Mouse (Mus musculus) frontal cortex, adult (tissue): Measurements from ENCODE around the gene Taco1.
"Not testable (repeated sequence)": the region's sequence is repeated elsewhere in the genome, so short reads cannot be mapped to it uniquely, and the experiment has no call there.

Experiments used
- ATAC-seq: cut with Nextera tagmentation; 2 replicates; pipeline ENCODE4 v1.9.2; 2017; ENCODE audit warnings: mild to moderate bottlenecking, moderate library complexity, mixed read lengths; ENCODE audit not compliant: low TSS enrichment

Gene Taco1

GRCm38 (mm10) chr11:106061311-106061710 lies 4.5 kb upstream of the Taco1 start:
- ATAC-seq = no peak

GRCm38 (mm10) chr11:106063756-106064155 lies 2.1 kb upstream of the Taco1 start:
- ATAC-seq = peak; percentile 38

- no peak for ATAC-seq
These were observed 563 bp upstream of the Taco1 start for GRCm38 (mm10) chr11:106065073-106065922.

GRCm38 (mm10) chr11:106066616-106067015 lies 755 bp downstream of the Taco1 start:
- ATAC-seq = not testable (repeated sequence)

DNA sequence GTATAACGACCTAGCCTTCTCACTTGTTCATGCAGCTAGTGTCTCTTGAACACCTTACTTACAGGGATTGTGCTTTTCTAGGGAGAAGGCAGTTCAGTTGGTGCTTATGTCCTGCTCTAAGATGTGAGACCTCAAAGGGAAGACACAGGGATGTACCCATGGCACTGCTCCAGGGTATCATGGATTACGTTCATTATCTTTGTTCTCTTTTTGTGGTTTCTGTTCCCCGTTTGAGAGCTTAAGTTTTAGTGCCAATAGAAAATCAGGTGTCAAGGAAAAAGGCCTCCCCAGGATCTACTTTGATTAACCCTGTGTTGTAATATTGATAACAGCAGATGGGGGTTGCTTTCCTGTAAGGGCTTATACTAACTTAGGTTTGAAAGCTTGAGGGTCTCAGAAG lies 7.9 kb downstream of the Taco1 start:
- no peak for ATAC-seq

GRCm38 (mm10) chr11:106076321-106076720 lies 10.5 kb downstream of the Taco1 start:
- peak; percentile 72; the same call in 1 of the 2 replicates for ATAC-seq

DNA sequence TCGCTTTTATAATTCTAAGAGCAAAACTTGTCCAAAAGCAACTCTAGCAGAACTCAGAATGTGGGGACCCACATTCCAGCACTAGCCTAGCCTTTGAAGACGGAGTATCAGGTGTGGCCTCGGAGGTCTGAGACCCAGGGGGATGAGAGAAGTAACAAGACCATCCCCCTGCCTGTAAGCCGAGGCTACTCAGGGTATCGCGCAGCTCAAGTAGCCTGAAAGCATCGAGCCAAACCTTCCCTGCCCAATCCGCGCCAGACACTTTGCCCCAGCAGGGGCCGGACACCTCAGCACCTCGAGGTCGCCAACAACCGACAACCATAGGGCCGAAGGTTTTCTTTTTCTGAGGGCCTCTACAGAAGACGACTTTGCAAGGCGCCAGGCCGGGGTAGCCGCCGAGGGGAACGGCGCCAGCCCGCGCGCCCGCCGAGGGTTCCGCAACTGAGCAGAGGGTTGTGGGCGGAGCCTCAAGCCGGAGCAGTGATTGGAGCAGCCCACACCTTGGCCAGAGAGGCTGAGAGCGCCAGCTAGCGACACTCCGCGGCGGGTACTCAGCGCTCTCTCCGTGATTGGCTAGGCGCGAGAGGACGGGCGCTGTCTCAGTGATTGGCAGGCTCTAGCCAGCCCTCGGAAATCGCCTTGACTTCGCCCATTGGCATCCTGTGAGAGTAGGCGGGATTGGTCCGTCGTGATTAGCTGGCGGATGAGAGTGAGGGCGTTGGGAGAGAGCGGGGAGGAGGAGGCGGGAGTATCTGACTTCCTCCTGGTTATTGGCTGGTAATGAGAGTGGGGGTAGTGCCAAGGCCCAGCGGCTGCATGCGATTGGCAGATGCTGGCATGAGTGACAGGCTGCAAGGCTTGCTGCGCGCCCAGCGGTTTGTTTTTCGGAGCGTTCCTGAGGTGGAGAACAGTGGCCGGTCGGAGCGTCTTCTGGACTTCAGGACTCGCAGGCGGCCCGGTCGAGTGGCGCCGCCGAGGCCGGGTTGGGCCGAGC lies 18.1 kb downstream of the Taco1 start, which contains the start of gene Map3k3:
Map3k3 (plus strand) TSS at position 906 of the 994 bp plus-strand sequence.
- peak; percentile 94 for ATAC-seq

GRCm38 (mm10) chr11:106084911-106085561 lies 19.2 kb downstream of the Taco1 start:
- ATAC-seq = peak; percentile 35

DNA sequence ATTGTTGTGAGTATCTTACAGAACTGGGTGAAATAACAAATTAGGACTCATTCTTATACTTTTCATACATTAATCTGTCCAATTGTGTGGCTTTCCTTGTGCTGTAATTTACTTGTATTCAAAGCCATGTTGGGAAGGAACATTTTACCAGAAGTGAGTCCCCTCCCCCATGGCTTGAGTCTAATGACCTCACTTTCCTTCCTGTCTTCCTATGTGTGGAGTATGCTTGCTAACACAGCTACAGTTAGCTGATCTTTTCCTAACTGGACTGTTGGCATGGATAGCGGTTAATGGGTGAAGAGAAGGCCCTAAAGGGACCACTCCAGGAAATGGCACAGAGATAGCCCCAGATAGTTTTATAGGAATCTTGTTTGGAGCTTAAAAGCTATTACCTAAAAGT lies 32.4 kb downstream of the Taco1 start:
- ATAC-seq = no peak

DNA sequence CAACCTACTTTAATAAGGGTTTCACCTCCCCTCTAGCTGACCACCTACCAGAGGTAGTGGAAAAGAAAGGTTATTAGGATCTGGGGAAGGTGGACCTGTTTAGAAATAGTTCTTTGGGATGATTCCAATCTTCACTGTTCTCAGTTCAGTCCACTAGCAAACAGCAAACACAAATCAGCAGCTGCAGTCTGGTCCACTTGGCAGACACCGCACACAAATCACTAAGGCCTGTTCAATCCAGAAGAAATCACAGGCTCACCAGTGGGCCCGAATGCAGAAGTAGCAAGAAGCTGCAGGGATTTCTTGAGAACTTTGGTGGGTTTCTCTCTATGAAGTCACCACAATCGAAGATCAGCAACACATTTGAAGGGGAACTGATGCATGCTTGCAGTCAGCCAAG lies 37.0 kb downstream of the Taco1 start:
- no peak for ATAC-seq

GRCm38 (mm10) chr11:106106047-106106587 lies 40.3 kb downstream of the Taco1 start:
- ATAC-seq = no peak

GRCm38 (mm10) chr11:106111688-106112087 lies 45.8 kb downstream of the Taco1 start:
- ATAC-seq = no peak

DNA sequence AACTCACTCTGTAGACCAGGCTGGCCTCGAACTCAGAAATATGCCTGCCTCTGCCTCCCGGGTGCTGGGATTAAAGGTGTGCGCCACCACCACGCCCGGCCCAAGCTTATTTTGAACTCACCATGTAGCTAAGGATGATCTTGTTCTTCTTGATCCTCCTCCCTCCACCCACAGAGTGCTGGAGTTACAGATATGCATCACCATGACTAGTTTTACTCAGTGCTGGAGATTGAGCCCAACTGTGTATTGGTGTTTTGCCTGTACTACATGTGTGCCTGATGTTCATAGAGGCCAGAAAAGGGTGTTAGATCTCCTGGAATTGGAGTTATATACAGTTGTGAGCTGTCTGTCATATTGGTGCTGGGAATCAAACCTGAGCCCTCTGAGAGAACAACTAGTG lies 56.4 kb downstream of the Taco1 start:
- no peak for ATAC-seq

GRCm38 (mm10) chr11:106122736-106123135 lies 56.9 kb downstream of the Taco1 start:
- ATAC-seq = no peak
